Mouse (Mus musculus) embryonic facial prominence, embryonic 10.5 days (tissue): ENCODE measurements around the gene Myo16. TPM values are rescaled to one million over a fixed set of nuclear protein-coding genes. Genes with fewer than 3 reads are reported as not detected.

Source experiments
- DNase-seq: peaks from one replicate; pipeline ENCODE4 v3.0.0-alpha.2; 2017; ENCODE audit warnings: low spot score
- H3K27ac ChIP-seq: fragments of 300-500 bp; sonication (generic); replicated peaks from 2 replicates; pipeline ENCODE4 v1.5.1; 2016; ENCODE audit warnings: mild to moderate bottlenecking
- H3K27me3 ChIP-seq: fragments of 300-500 bp; sonication (generic); replicated peaks from 2 replicates; pipeline ENCODE4 v1.6.1; 2016; ENCODE audit warnings: low read depth, mild to moderate bottlenecking; ENCODE audit not compliant: poor library complexity, severe bottlenecking
- H3K36me3 ChIP-seq: fragments of 300-500 bp; sonication (generic); replicated peaks from 2 replicates; pipeline ENCODE4 v1.6.1; 2016; ENCODE audit warnings: mild to moderate bottlenecking, moderate library complexity
- H3K4me1 ChIP-seq: fragments of 300-500 bp; sonication (generic); 2 replicates; pipeline ENCODE4 v1.6.1; 2016
- H3K4me3 ChIP-seq: fragments of 300-500 bp; sonication (generic); 2 replicates; pipeline ENCODE4 v1.5.1; 2016; ENCODE audit warnings: mild to moderate bottlenecking, moderate library complexity
- H3K9me3 ChIP-seq: fragments of 300-500 bp; sonication (generic); 2 replicates; pipeline ENCODE4 v1.6.1; 2016; ENCODE audit warnings: mild to moderate bottlenecking
- WGBS: fragments of 180-500 bp; shearing (Covaris S2); methylation state at CpG from one replicate; pipeline ENCODE4 v1.1.7; 2016; 5-methylcytosine and 5-hydroxymethylcytosine counted together
- polyA plus RNA-seq: library from polyadenylated mRNA; unstranded; fragments of >200 nt; fragmentation: Nextera tagmentation; extraction: Ambion mirVana; gene quantifications from 2 replicates; pipeline ENCODE4 v1.2.1, GENCODE M21; 2016

Gene Myo16
- polyA plus RNA-seq, 1 experiment from 2014 or later = 1.1 TPM

- 94% methylated on average over 6 of the region's 6 CpGs for WGBS
- DNase-seq = no peak
- no peaks in the 10 kb centered on the region for H3K27me3 ChIP-seq
- H3K27ac ChIP-seq = no peak overlapping the region
- H3K4me1 ChIP-seq = no peaks in the 10 kb centered on the region
- H3K4me3 ChIP-seq = no peak overlapping the region
- H3K36me3 ChIP-seq = no peaks in the 10 kb centered on the region
- peaks cover under 1% of the 10 kb centered on the region for H3K9me3 ChIP-seq
Observed at GRCm38 (mm10) chr8:10190607-10191006, 36.9 kb downstream of the Myo16 start.

DNA sequence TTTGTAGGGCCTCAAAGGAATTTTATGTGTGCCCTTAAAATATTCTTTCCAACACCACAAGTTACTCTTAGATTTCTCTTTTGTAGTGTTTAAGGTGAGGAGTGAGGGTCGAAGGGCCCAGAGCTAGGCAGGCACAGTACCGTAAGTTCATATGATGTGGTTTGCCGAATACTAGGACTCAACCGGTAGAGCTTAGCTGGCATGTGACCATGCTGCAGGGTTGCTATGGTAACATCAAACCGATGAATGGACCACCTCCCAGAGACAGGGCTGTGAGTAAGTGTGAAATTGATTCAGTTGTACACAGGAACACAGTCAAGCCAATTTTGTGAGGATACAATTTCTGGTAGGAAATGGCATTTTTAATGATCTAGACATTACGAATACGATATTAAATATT, 44.5 kb downstream of the Myo16 start:
- H3K4me3 ChIP-seq = no peak overlapping the region
- H3K4me1 ChIP-seq = no peaks in the 10 kb centered on the region
- H3K36me3 ChIP-seq = no peaks in the 10 kb centered on the region
- H3K27ac ChIP-seq = no peak overlapping the region
- DNase-seq = no peak
- H3K27me3 ChIP-seq = no peaks in the 10 kb centered on the region
- no peaks in the 10 kb centered on the region for H3K9me3 ChIP-seq
- 68% methylated on average over 7 of the region's 7 CpGs for WGBS

GRCm38 (mm10) chr8:10199301-10199700, 45.6 kb downstream of the Myo16 start:
- no peaks in the 10 kb centered on the region for H3K27me3 ChIP-seq
- H3K36me3 ChIP-seq = no peaks in the 10 kb centered on the region
- DNase-seq = no peak
- no peak overlapping the region for H3K4me3 ChIP-seq
- H3K4me1 ChIP-seq = no peaks in the 10 kb centered on the region
- WGBS = 84% methylated on average over 5 of the region's 5 CpGs
- H3K27ac ChIP-seq = no peak overlapping the region
- H3K9me3 ChIP-seq = no peaks in the 10 kb centered on the region

DNA sequence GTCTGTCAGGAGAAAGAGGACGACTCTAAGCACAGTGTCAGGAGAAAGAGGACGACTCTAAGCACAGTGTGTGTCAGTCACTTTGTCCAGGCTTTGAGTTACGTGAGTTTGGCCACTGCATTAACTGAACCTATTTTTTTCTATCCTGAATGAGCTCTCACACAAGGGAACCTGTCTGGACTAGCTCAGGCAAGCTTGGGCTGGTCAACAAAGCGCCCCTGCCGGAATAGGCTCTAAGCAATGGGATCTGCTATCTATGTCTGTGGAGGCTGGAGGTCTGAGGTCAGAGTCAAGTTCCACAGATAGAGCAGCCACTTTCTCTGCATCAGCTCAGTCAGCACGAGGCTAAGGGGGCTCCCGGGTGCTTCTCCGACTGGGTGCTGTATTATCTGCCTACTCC, 46.3 kb downstream of the Myo16 start:
- no peaks in the 10 kb centered on the region for H3K27me3 ChIP-seq
- WGBS = 77% methylated on average over 8 of the region's 8 CpGs
- peak; percentile 40 for DNase-seq
- H3K4me3 ChIP-seq = no peak overlapping the region
- no peak overlapping the region for H3K27ac ChIP-seq
- no peaks in the 10 kb centered on the region for H3K36me3 ChIP-seq
- H3K4me1 ChIP-seq = no peaks in the 10 kb centered on the region
- no peaks in the 10 kb centered on the region for H3K9me3 ChIP-seq

GRCm38 (mm10) chr8:10215023-10215422, 61.3 kb downstream of the Myo16 start:
- H3K27me3 ChIP-seq = no peaks in the 10 kb centered on the region
- 68% methylated on average over 3 of the region's 3 CpGs for WGBS
- peaks cover 5% of the 10 kb centered on the region for H3K4me1 ChIP-seq
- no peaks in the 10 kb centered on the region for H3K36me3 ChIP-seq
- no peak overlapping the region for H3K4me3 ChIP-seq
- H3K9me3 ChIP-seq = no peaks in the 10 kb centered on the region
- DNase-seq = no peak
- H3K27ac ChIP-seq = no peak overlapping the region

DNA sequence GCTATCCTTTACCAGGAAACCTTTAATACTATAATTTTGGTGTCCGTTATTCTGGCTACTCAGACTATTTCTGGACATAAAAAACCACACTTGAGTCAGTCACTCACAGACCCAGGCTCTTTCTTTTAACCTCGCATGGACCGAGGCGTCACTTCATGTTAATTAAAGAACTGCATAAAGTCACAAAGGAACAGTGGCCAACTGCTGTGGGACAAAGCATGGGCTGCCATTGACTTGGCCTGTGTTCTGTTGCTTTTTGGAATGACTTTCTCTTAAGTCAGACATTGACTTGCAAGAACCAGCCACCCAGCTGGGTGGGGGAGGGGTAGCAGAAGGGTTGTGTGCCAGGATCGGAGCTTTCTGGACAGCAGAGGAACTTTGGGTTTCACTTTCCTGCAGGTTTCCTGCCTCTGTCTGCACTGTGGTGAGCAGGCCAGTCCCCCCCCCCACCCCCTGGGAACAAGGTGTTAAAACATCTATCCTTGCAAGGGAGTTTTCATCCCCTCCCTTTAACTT, 66.1 kb downstream of the Myo16 start:
- Histone ChIP-seq H3K4me3 (no peak overlapping the region), H3K4me1 (peaks cover 14% of the 10 kb centered on the region), H3K36me3 (no peaks in the 10 kb centered on the region), H3K9me3 (no peaks in the 10 kb centered on the region), H3K27me3 (no peaks in the 10 kb centered on the region), H3K27ac (no peak overlapping the region)
- WGBS = 80% methylated on average over 5 of the region's 5 CpGs
- DNase-seq = no peak

DNA sequence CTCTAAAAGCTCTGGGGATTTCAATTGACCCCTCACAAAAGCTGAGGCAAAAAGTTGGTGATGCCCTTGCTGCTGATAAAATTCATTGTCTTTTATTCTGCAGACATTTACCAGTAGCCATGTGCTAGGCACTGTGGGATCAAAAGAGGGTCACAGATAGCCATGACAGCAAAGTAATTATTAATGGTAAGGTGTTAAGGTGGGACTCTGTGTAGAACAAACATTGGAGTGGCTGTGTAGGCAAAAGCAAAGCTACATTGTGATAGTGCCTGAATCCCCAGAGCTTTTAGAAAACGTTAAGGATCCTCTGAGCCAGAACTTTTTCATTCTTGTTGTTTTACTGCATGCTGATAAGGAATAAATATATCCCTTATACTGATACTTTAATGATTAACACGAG, 69.1 kb downstream of the Myo16 start:
- 74% methylated on average over 2 of the region's 2 CpGs for WGBS
- H3K36me3 ChIP-seq = no peaks in the 10 kb centered on the region

GRCm38 (mm10) chr8:10223528-10224194, 70.0 kb downstream of the Myo16 start:
- DNase-seq = no peak
- no peak overlapping the region; the same call in 1 of the 2 replicates for H3K27ac ChIP-seq
- 45% methylated on average over 6 of the region's 6 CpGs for WGBS

More for the DNA sequence above, 69.1 kb downstream of the Myo16 start:
- H3K27me3 ChIP-seq = no peaks in the 10 kb centered on the region
- no peaks in the 10 kb centered on the region for H3K9me3 ChIP-seq
- no peak overlapping the region for H3K27ac ChIP-seq
- H3K4me1 ChIP-seq = peaks cover 14% of the 10 kb centered on the region
- DNase-seq = no peak
- H3K4me3 ChIP-seq = no peak overlapping the region

GRCm38 (mm10) chr8:10224305-10224971, 70.7 kb downstream of the Myo16 start:
- Histone ChIP-seq H3K27me3 (no peaks in the 10 kb centered on the region), H3K4me1 (peaks cover 14% of the 10 kb centered on the region), H3K27ac (no peak overlapping the region), H3K4me3 (no peak overlapping the region), H3K36me3 (no peaks in the 10 kb centered on the region), H3K9me3 (no peaks in the 10 kb centered on the region)
- no peak for DNase-seq
- 80% methylated on average over 10 of the region's 10 CpGs for WGBS

More at GRCm38 (mm10) chr8:10223528-10224194, 70.0 kb downstream of the Myo16 start:
- Histone ChIP-seq H3K36me3 (no peaks in the 10 kb centered on the region), H3K27me3 (no peaks in the 10 kb centered on the region), H3K4me1 (peaks cover 14% of the 10 kb centered on the region), H3K9me3 (no peaks in the 10 kb centered on the region), H3K4me3 (no peak overlapping the region)

DNA sequence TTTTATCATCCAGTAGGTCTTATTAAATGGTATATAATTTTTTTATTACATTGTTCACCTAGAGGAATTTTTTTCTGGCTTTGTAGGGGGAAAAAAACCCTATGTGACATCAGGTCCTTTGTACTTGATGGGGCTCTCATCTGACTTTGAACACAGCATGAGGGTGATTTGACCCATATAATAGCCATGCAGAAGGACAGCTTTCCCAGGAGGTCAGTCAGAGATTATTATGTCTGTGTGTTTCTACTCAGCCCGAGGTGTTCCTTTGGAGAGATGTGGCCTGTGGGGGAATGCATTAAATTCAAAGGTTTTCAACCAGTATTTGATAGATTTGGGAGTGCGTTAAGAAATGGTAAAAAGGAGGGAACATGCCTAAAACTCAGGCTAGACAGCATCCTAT, 71.3 kb downstream of the Myo16 start:
- H3K4me1 ChIP-seq = peaks cover 9% of the 10 kb centered on the region; the same call in 1 of the 2 replicates
- no peaks in the 10 kb centered on the region for H3K36me3 ChIP-seq
- no peaks in the 10 kb centered on the region for H3K27me3 ChIP-seq
- no peak overlapping the region for H3K27ac ChIP-seq
- 79% methylated on average over 2 of the region's 2 CpGs for WGBS
- no peaks in the 10 kb centered on the region for H3K9me3 ChIP-seq
- no peak for DNase-seq
- H3K4me3 ChIP-seq = no peak overlapping the region

DNA sequence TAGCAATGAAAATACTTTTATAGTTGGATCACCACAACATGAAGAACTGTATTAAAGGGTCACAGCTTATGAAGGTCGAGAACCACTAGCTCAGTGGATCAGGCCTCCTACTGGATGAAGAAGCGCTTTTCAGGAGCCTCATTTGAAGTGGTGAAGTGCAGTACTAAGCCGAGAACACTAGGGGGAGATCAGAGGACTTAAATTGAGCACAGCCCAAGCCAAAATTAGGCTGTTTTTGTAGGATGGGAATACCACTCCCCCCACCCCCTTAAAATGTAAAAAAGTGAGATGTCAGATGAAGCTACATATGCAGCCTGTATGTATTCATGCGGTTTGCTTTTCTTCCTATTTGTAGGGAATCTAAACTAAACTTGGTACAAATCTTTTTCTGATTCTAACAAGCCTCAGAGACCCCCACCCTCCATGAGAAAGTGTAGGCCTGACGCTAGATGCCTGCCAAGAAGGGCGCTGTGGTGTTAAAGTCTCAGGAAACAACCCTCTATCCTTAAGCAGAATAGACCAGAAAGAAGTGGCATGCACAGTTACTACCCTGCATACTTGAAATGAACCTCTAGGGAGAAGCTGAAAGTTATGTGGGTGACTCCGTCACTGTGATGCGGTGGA, 77.1 kb downstream of the Myo16 start:
- 56% methylated on average over 8 of the region's 8 CpGs for WGBS
- Histone ChIP-seq H3K9me3 (no peaks in the 10 kb centered on the region), H3K4me1 (no peaks in the 10 kb centered on the region), H3K27ac (no peak overlapping the region), H3K27me3 (no peaks in the 10 kb centered on the region), H3K36me3 (no peaks in the 10 kb centered on the region), H3K4me3 (no peak overlapping the region)
- DNase-seq = peak; percentile 47

GRCm38 (mm10) chr8:10234516-10234915, 80.8 kb downstream of the Myo16 start:
- Histone ChIP-seq H3K27me3 (no peaks in the 10 kb centered on the region), H3K9me3 (no peaks in the 10 kb centered on the region), H3K4me3 (no peak overlapping the region), H3K27ac (no peak overlapping the region), H3K36me3 (no peaks in the 10 kb centered on the region), H3K4me1 (no peaks in the 10 kb centered on the region)
- DNase-seq = no peak
- WGBS = 89% methylated on average over 2 of the region's 2 CpGs

DNA sequence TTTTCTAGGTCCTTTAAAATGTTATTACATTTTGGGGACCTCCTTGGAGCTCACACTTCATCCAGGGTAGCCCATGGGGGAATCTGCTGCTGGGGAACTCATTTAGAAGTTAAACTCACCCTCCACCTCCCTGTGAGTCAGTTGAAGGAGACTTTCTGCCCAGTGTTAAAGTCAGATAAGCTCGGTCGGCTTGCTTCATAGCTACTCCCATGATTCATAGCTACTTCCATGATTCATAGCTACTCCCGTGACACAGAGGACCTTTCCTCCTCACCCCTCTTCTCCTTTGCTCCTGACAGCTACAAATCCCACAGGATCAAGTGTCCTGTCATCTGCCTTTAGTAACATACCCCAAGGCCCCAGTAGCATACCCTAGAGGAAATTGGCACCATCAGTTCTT, 89.6 kb downstream of the Myo16 start:
- Histone ChIP-seq H3K4me3 (no peak overlapping the region), H3K4me1 (no peaks in the 10 kb centered on the region), H3K36me3 (no peaks in the 10 kb centered on the region), H3K27me3 (peaks cover 5% of the 10 kb centered on the region; the same call in 1 of the 2 replicates), H3K9me3 (no peaks in the 10 kb centered on the region), H3K27ac (no peak overlapping the region)
- WGBS = 81% methylated on average over 3 of the region's 3 CpGs
- no peak for DNase-seq
